Mouse (Mus musculus): Measurements from ENCODE around the gene Afmid.

- TF ChIP-seq CTCF (IDR thresholded peaks at IDR 0.05; ENCODE audit: extremely low read depth, insufficient read length, insufficient replicate concordance, low read depth, low read length) (no peak), POLR2A (IDR thresholded peaks at IDR 0.05; ENCODE audit: low read depth, low read length) (no peak)
Measured at GRCm38 (mm10) chr11:117776085-117776792, 49.5 kb upstream of the Afmid start.
